Mouse (Mus musculus): ENCODE measurements around the gene Ssbp3.

DNA sequence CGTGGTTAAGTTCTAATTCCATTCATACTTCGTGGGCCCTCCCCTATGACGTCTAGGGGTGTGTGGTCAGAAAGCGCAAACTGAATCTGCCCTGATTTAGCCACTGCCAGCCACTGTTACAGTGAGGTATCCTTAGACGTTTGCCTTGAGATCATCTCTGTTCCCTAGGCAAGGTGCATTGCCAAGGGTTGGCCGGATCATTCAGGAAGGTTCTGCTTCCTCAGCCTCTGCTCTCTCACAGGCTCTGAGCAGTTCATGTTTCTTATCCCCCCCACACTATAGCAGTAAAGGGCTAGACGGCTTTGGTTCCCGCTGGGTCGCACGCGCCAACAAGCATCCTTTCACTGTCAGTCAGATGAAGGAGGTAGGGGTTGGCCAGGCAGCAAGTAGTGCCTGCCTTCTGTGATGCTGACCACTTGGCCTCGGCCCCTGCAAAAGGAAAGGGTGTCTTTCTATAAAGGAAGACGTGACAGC is 101.5 kb downstream of the Ssbp3 start:
- TF ChIP-seq CTCF (IDR thresholded peaks at IDR 0.05; ENCODE audit: extremely low read depth, insufficient read depth, low read length) (no peak), POLR2A (IDR thresholded peaks at IDR 0.05; ENCODE audit: extremely low read depth, insufficient read depth, low read length) (no peak)

Data from cortical plate, adult 2 months (tissue).